Mouse (Mus musculus) cerebellum, postnatal 36 days (tissue): ENCODE data around the gene Pdcd4.

Source experiments
- DNase-seq, 2 experiments: peaks; one replicate each; pipeline ENCODE4 v3.0.0; 2021 to 2022; ENCODE audit warnings: mixed read lengths in 2 of 2

The Pdcd4 gene

DNA sequence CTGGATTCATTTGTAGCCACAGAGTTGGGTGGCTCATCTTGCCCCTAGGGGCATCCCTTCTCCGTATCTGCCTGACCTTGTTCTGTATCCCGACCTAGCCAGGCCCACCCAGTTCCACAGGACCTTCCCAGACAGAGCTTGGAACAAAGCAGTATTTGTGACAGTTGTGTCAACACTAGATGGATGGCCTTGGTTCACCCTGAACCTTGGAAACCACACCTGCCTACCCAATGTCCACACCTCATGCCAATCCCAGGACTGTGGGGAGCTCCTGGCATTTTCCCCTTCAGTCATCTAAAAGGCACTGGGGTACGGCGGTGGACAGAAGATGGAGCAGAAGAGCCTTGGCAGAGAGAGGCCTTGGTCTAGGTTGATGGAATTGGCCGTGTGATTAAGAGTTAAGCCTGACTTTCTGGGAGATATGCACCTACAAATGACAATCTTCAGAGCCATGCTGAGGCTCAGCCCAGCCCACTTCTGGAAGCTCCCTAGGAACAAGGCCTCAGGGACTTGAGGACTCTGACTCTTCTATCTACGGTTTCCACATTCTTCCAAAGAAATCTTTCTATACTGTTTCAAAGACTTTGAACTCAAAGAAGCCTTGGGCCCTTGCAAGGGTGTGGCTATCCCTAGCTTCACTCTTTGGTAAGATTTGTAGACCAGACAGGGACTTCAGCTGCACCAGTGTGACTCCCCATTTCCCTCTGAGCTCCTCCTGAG lies 18.9 kb upstream of the Pdcd4 start:
- DNase-seq: no peak

DNA sequence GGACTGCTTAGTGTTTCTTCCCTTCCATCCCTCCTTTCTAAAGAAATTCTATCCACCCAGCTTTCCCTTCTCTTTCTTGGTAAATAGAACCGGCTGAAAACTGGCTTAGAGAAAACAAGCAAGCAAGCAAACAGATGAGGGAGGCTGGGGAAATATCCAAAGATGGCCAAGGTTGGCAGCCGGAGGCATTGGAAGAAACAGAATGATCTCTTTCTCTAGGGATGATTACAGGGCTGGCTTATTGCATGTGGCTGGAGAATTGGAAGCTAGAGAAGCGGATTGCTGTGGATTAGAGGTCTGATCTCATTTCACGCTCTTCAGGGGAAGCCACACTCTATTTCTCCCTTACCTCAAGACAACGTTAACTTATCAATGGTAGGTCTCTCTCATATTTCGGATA lies 16.8 kb upstream of the Pdcd4 start:
- no peak for DNase-seq

- no peak for DNase-seq
Observed at GRCm38 (mm10) chr19:53877779-53878178, 14.3 kb upstream of the Pdcd4 start.

DNA sequence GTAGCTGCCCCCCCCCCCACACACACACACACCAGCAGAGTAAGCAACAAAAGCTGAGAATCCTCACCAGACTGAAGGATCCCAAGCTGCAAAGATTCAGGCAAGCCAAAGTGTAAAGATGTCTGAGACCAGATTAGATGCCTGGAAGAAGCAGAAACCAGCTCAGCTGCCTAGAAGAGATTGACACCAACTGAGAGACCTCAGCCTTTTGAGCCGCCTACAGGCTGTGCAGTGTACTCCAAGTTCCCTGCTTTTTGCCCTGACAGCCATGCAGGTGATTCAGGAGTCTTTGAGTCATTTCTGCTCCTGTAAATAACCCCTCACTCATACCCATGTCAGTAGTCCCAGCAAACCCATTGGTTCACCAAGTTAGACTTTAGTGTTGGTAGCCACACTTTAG lies 11.6 kb upstream of the Pdcd4 start:
- no peak for DNase-seq

GRCm38 (mm10) chr19:53881786-53882185 lies 10.2 kb upstream of the Pdcd4 start:
- no peak for DNase-seq

DNA sequence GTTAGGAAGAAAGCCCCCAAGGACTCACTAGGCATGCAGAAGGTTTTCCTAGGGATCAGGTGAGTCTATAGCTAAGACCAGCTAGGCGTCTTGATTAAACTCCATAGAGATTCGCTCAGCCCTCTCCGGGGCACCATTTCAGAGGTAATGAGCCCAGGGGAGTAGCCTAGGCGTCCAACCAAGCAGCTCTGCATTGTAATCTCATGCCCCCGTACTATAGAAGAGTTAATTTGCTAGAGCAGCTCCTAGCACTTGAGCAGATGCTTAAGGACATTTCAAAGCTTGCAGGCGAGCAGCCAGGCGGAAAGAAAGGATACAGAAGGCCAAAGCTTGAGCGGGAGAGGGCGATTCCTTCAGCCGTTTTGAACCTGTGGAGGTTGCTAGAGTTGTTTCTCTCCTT lies 6.6 kb upstream of the Pdcd4 start:
- no peak for DNase-seq

- DNase-seq: peak; percentile 14 to 17
Observed at GRCm38 (mm10) chr19:53886576-53887370, 5.3 kb upstream of the Pdcd4 start.

- DNase-seq: no peak
Observed at GRCm38 (mm10) chr19:53887822-53888221, 4.2 kb upstream of the Pdcd4 start.

DNA sequence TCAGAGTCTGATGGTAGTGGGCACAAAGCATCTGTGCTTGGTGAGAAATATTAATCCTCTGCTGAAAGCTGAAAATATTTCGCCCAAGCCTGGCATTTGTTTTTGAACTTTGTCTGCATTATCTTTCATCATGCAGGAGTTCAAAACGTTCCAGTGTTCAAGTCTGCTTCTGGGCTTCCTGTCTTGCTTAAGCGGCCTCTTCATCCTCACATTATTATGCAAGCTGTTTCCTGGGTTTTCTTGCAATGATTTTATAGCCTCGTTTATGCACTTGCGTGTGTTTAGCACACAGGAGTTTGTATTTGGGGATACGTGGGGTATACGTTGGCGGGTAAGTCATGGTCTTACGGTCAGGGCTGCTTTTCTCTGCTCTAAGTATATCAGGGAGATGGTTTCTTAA lies 3.7 kb upstream of the Pdcd4 start:
- DNase-seq: no peak

DNA sequence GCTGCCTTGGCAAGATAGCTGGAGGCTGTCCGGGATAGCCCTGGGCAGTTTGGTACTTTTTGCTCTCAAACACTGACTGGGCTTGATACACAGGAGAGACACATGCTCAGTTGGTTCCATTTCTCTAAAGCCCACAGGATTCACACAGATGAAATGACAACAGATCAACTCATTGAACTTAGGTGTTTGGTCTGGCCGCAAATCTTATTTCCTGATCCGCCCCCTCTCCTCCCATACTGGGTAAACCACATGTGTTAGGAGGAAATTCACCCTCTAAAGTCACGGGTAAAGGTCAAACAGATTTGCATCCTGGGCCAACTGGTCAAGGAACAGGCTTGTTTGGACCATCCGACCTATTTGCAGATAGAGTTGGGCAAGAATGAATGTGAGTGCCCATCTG lies 2.5 kb upstream of the Pdcd4 start:
- DNase-seq: no peak

GRCm38 (mm10) chr19:53890274-53890673 lies 1.8 kb upstream of the Pdcd4 start:
- DNase-seq: no peak

- no peak for DNase-seq
Observed at GRCm38 (mm10) chr19:53890781-53891251, 1.2 kb upstream of the Pdcd4 start.

DNA sequence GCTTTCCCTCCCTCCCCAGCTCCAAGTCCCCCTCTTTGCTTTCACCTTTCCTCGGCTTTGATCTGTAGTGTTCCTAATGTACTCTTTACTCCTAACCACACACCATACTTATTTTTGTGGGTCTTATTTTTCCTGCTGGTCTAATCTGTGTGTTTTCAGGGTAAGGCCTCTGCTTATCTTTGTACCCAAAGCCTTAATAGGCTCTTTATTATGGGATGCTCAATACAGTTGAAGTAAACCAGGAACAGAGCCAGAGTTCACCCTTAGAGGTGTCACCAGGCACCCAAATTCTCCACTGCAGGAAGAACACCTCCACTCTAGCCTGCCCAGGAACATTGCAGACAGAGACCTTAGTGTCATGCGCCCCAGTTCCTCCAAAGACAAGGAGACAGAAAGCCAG lies 462 bp upstream of the Pdcd4 start:
- no peak for DNase-seq

DNA sequence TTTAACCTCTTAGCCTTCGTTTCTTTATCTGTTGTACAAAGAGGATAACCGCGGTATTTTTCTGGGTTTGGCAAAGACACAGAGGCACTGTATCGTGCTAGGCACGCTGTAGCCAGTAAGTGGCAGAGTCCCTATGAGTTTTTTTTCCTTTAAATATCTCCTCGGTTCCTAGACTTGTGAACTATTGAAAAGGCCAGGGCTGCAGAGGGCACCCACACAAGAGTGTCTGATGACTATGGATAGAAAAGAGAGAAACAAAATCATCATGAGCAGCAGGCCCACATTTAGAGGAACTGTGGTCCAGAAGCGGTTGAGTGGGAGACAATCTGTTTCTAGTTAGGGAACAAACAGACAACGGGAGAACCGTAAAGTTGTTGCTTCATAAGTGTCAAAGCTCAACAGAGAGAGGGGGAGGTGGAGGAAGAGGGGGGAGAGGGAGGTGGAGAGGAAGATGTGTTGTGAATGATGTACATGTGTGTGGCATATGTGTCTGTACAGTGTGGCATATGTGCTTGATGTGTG lies 868 bp downstream of the Pdcd4 start:
- DNase-seq: no peak

- DNase-seq: no peak
Observed at GRCm38 (mm10) chr19:53893711-53894171, 1.7 kb downstream of the Pdcd4 start.

DNA sequence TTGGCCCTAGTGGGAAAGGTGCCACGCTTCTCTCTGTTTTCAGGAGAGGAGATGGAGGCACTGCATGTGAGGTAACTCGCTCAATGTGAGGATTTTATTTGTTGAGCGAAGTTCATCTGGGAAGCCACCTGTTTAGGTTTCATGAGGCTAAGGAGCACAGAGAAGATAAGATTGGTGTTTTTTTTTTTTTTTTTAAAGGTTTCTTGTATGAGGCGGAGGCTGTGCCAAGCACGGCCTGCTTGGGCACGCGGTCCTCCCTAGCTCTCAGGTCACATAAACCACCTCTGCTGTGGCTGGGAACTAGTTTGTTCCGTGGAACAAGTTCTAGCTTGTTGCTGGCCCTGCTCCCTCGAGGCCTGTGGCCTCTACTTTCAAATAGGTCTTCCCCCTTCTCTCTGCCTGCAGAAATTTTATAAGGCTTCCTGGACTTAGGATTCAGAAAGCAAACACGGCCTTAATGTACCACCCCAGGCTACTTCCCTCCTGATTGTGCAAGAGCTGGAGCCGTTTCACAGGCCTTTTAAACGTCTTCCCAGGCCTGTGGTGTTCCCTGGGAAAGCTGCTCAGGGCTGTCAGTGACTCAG lies 2.6 kb downstream of the Pdcd4 start:
- DNase-seq: no peak

DNA sequence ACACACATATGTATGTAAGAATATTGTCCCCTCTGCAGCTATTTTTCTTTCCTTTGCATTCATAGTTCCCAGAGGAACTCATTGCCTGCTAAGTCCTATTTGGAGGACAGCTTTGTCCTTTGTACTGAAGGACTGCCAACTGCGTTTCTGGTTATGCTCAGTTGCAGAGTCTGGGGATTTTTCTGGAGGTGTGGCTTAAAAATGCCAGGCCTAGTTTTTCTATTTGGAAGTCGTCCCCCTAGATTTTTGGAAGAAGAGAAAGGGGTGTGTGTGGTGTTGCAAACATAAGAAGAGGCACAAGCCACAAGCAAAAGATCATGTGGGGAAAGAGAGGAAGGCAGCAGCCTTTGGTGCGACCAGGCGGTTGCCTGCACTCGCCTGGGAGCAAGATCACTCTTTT lies 6.0 kb downstream of the Pdcd4 start:
- no peak for DNase-seq

GRCm38 (mm10) chr19:53898498-53898897 lies 6.5 kb downstream of the Pdcd4 start:
- no peak for DNase-seq

- DNase-seq: no peak
Observed at GRCm38 (mm10) chr19:53898970-53899900, 7.2 kb downstream of the Pdcd4 start.

DNA sequence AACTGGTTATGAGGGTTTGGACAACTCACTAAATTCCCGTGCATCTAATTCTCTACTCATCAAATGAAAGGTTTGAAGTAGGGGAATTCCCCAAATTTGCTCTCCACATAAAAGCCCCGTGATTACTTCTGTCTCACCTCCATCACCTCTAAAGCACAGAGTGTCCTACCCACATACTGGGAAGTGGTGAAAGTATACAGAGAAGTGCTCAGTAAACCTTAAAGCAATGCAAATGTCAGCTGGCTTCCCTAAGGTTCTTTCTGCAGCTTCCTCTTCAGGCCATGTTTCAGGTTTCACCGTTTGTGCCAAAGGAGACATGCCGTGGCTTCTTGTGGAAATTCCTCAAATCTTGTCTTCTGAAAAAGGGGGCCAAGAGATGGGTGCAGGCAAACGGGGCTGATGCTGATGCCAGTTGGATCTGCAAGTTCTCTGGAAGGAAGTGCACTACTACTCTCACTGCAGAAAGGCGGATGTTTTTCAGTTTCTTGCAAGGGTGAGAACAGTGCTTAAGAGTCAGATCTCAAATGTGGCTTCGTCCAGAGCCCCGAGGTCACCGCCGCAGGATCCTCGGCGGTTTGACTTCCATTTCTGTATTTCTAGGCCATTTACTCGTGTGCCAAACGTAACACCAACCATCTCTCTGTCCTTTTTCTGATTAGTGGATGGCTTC lies 8.0 kb downstream of the Pdcd4 start:
- no peak for DNase-seq

GRCm38 (mm10) chr19:53901931-53902738 lies 10.1 kb downstream of the Pdcd4 start:
- no peak for DNase-seq
